In the genomic region with DNA sequence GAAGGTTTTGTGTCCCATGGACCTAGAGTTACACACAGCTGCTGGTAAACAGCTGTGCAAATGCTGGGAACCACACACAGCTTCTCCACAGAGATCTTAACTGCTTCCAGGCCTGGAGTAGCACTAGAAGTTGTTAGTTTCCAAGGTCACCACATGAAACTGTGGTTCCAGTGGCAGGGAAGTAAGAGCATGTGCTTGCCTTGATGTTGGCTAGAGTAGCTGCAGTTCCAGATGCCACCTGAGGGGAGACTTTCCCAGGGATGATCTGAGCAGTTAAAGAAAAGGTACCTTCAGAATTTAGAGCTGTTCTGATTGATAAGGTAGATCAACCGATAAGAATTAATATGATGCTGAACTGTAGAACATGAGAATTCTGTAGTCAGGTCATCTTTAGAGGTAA, we compare ENCODE assay signal across 14 mouse cellular contexts. TPM values are rescaled to one million over a fixed set of nuclear protein-coding genes. Genes with fewer than 3 reads are reported as not detected.
A peak's percentile ranks its signal among the peaks of the same experiment; 100 is the strongest.
DNase-seq lines count a peak whose midpoint lies in the region; ATAC-seq and TF ChIP-seq lines count a peak whose summit lies in the region.
"Had no signal": no experiment of that assay in that cellular context is flagged by ENCODE, and none has a peak within 500 bp of the region (broad histone marks: within the 10 kb centered on the region; RNA-seq: fewer than 3 reads in every experiment).

No protein-coding gene starts in this region.

- no peaks in the 10 kb centered on the region for H3K27me3 ChIP-seq in limb, embryonic 14.5 days (ENCODE audit: control insufficient read depth, insufficient read depth, low read length)
- no peaks in the 10 kb centered on the region for H3K27me3 ChIP-seq in limb, embryonic 10.5 days (ENCODE audit: low read depth, poor library complexity, severe bottlenecking)
- H3K27me3 ChIP-seq: liver, embryonic 15.5 days had no signal

- ATAC-seq in limb, embryonic 14.5 days (ENCODE audit: low FRiP score, low read depth) = peak; percentile 38; the same call in 1 of the 2 replicates
- ATAC-seq: intestine, embryonic 16.5 days had no signal

- TF ChIP-seq POLR2A in limb, embryonic 14.5 days (IDR thresholded peaks at IDR 0.05; ENCODE audit: borderline replicate concordance, extremely low read depth, insufficient read depth, insufficient read length) = no peak

- DNase-seq in embryo, embryonic 10.5 days (ENCODE audit: low spot score) = peak; percentile 17
- no peak for DNase-seq in embryo, embryonic 10 days (ENCODE audit: low spot score)
- DNase-seq in limb, embryonic 14.5 days (ENCODE audit: low spot score) = no peak
- no peak for DNase-seq in limb, embryonic 10.5 days (ENCODE audit: low spot score)
- DNase-seq in NIH3T3 (ENCODE audit: low read depth) = peak; percentile 17
- DNase-seq in mesoderm, embryonic 11.5 days (ENCODE audit: low read depth, low spot score) = peak; percentile 12
- DNase-seq in cerebellum, adult 11-12 months = no peak
- DNase-seq in natural killer cell, adult 2 months (ENCODE audit: low spot score in 2 of 2) = no peak
- DNase-seq: layer of hippocampus, postnatal 36 days; thymus, adult 2 months had no signal

- H3K9ac ChIP-seq in limb, embryonic 14.5 days (ENCODE audit: low read depth, low read length, severe bottlenecking) = no peak overlapping the region
- H3K9ac ChIP-seq: liver, embryonic 15.5 days had no signal

- H3K36me3 ChIP-seq in limb, embryonic 14.5 days (ENCODE audit: control insufficient read depth, insufficient read depth, low read length) = peaks cover 77% of the 10 kb centered on the region
- peaks cover 95% of the 10 kb centered on the region for H3K36me3 ChIP-seq in limb, embryonic 10.5 days

- 0 out of 2 replicates have a peak, but pooled peaks cover 3% of the 10 kb centered on the region for H3K4me1 ChIP-seq in limb, embryonic 14.5 days (ENCODE audit: control insufficient read depth, insufficient read depth, low read length)
- peaks cover 16% of the 10 kb centered on the region; the same call in 1 of the 2 replicates for H3K4me1 ChIP-seq in limb, embryonic 10.5 days

- H3K4me2 ChIP-seq in limb, embryonic 14.5 days (replicated peaks; ENCODE audit: low read depth, low read length, severe bottlenecking) = no peak overlapping the region
- H3K4me2 ChIP-seq: liver, embryonic 15.5 days; midbrain, embryonic 11.5 days had no signal

- no peak overlapping the region for H3K4me3 ChIP-seq in limb, embryonic 14.5 days (replicated peaks; ENCODE audit: low read length)
- no peak overlapping the region for H3K4me3 ChIP-seq in limb, embryonic 10.5 days
- H3K4me3 ChIP-seq: liver, embryonic 15.5 days had no signal

- no peaks in the 10 kb centered on the region for H3K9me3 ChIP-seq in limb, embryonic 14.5 days (ENCODE audit: control insufficient read depth, low read length)
- no peaks in the 10 kb centered on the region for H3K9me3 ChIP-seq in limb, embryonic 10.5 days (replicated peaks)
- H3K9me3 ChIP-seq: liver, embryonic 15.5 days had no signal

- H3K27ac ChIP-seq in limb, embryonic 14.5 days (replicated peaks; ENCODE audit: low read depth, low read length) = no peak overlapping the region
- H3K27ac ChIP-seq in limb, embryonic 10.5 days = no peak overlapping the region
- H3K27ac ChIP-seq: liver, embryonic 15.5 days had no signal

- WGBS in limb, embryonic 14.5 days = 98% methylated on average over 1 of the region's 1 CpGs
- WGBS in limb, embryonic 10.5 days = 96% methylated on average over 1 of the region's 1 CpGs

RNA-seq across cellular contexts. Expression of a gene that starts 6.6 kb away (rescaled TPM):
- polyA plus RNA-seq in limb, embryonic 14.5 days (2012; rRNA removed) = 13.2 and 14.1 TPM in 2 replicates
- polyA plus RNA-seq in limb, embryonic 14.5 days (2014; fragmentation: Nextera tagmentation; extraction: Ambion mirVana) = 21.8 and 24.0 TPM in 2 replicates
- polyA plus RNA-seq in limb, embryonic 10.5 days (2016; fragmentation: Nextera tagmentation; extraction: Ambion mirVana) = 51.2 and 62.1 TPM in 2 replicates

RNA-seq across cellular contexts. Expression of a gene that starts 6.8 kb away (rescaled TPM):
- 123 and 146 TPM in 2 replicates for polyA plus RNA-seq in limb, embryonic 14.5 days (2012; rRNA removed)
- polyA plus RNA-seq in limb, embryonic 14.5 days (2014; fragmentation: Nextera tagmentation; extraction: Ambion mirVana) = 254 and 266 TPM in 2 replicates
- 508 and 515 TPM in 2 replicates for polyA plus RNA-seq in limb, embryonic 10.5 days (2016; fragmentation: Nextera tagmentation; extraction: Ambion mirVana)

RNA-seq across cellular contexts. Expression of a gene that starts 16.5 kb away (rescaled TPM):
- 83.0 and 96.8 TPM in 2 replicates for polyA plus RNA-seq in limb, embryonic 14.5 days (2012; rRNA removed)
- 102 and 108 TPM in 2 replicates for polyA plus RNA-seq in limb, embryonic 14.5 days (2014; fragmentation: Nextera tagmentation; extraction: Ambion mirVana)
- polyA plus RNA-seq in limb, embryonic 10.5 days (2016; fragmentation: Nextera tagmentation; extraction: Ambion mirVana) = 78.9 and 90.8 TPM in 2 replicates

RNA-seq across cellular contexts. Expression of a gene that starts 45.9 kb away (rescaled TPM):
- polyA plus RNA-seq in limb, embryonic 14.5 days (2012; rRNA removed) = 0.51 and 0.58 TPM in 2 replicates
- not detected in 2 replicates for polyA plus RNA-seq in limb, embryonic 14.5 days (2014; fragmentation: Nextera tagmentation; extraction: Ambion mirVana)
- not detected in 2 replicates for polyA plus RNA-seq in limb, embryonic 10.5 days (2016; fragmentation: Nextera tagmentation; extraction: Ambion mirVana)
- polyA plus RNA-seq: heart, embryonic 16.5 days; intestine, embryonic 16.5 days; liver, embryonic 15.5 days; thymus, adult 2 months had no signal

RNA-seq across cellular contexts. Expression of a gene that starts 52.6 kb away (rescaled TPM):
- polyA plus RNA-seq in limb, embryonic 14.5 days (2012; rRNA removed) = 24.0 and 24.9 TPM in 2 replicates
- polyA plus RNA-seq in limb, embryonic 14.5 days (2014; fragmentation: Nextera tagmentation; extraction: Ambion mirVana) = 15.1 and 15.4 TPM in 2 replicates
- 18.8 and 23.5 TPM in 2 replicates for polyA plus RNA-seq in limb, embryonic 10.5 days (2016; fragmentation: Nextera tagmentation; extraction: Ambion mirVana)

Comparison
In these comparisons a context has a peak if more than half of its experiments do, and no peak if none do; other contexts are left out.
1. DNase-seq: peak in embryo, embryonic 10.5 days (single experiment), NIH3T3 (single experiment) and mesoderm, embryonic 11.5 days (single experiment); none in embryo, embryonic 10 days (single experiment), limb, embryonic 14.5 days (single experiment), limb, embryonic 10.5 days (single experiment), cerebellum, adult 11-12 months (single experiment) and natural killer cell, adult 2 months (0 of 2).